Comparison of ENCODE assay signal across 8 mouse cellular contexts in the genomic region with DNA sequence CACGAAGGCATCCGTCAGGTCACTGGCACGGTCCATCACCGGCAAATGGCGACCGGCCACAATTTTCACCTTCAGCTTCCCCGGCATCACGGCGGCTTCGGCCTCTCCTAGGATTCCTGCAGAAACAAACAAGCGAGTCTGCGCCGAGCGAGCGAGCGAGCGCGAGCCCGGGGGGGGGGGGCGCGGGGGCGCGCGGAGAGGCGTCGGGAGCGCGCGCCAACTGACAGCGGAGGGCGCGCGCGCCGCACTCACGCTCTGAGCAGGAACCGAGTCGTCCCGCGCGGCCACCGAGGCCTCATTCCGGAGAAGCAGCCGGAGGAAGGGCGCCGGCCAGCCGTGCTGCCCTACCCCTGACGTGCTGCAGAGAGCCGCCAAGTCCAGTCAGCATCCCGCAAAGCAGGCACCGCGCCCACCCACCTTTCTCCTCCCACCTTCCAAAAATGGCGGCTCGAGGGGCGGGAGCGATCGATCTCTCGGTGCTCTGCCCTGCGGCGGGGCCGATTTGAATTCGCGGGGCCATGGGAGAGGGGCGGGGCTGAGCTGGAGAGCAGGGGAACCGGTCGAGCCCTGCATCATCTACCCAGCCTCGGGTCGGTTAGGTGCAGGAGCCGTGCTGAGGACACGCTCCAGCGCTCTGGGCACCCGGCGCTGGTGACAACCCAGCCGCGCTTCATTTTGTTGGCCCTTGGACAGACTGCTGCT. TPM values are rescaled to one million over a fixed set of nuclear protein-coding genes. Genes with fewer than 3 reads are reported as not detected.
DNase-seq lines count a peak whose midpoint lies in the region; ATAC-seq and TF ChIP-seq lines count a peak whose summit lies in the region.

A gene (minus strand): TSS at position 461 of the 702 bp plus-strand sequence.

- ATAC-seq in common myeloid progenitor, adult 5-6 weeks (replicated peaks; ENCODE audit: low read depth, poor library complexity, severe bottlenecking): peak; percentile 95
- peak; percentile 97 for ATAC-seq in hindbrain, postnatal 0 days

- intact Hi-C loops in gastrocnemius, adult 2 months (cut with DNase I): loop anchor here (2.0 kb wide), 1 partner anchor 67 kb away; a partner anchor contains a TSS

- H3K4me1 ChIP-seq in hindbrain, postnatal 0 days (ENCODE audit: insufficient read depth, low read length): peaks cover 5% of the 10 kb centered on the region
- peaks cover 53% of the 10 kb centered on the region for H3K4me1 ChIP-seq in megakaryocyte, embryonic 14.5 days

- no peaks in the 10 kb centered on the region for H3K9me3 ChIP-seq in hindbrain, postnatal 0 days (ENCODE audit: low read length)
- no peaks in the 10 kb centered on the region; the same call in 1 of the 2 replicates for H3K9me3 ChIP-seq in megakaryocyte, embryonic 14.5 days

- no peaks in the 10 kb centered on the region for H3K36me3 ChIP-seq in hindbrain, postnatal 0 days (ENCODE audit: insufficient read depth, low read length)
- H3K36me3 ChIP-seq in megakaryocyte, embryonic 14.5 days (replicated peaks; ENCODE audit: low read length): peaks cover 33% of the 10 kb centered on the region

- H3K27ac ChIP-seq in gastrocnemius, adult 2 months: peak within 1 kb of the TSS; percentile 95
- peak within 1 kb of the TSS; percentile 92 for H3K27ac ChIP-seq in hindbrain, postnatal 0 days

- peak; percentile 99 for DNase-seq in ZHBTc4 (ENCODE audit: low read depth, low spot score)
- peak; percentile 99 for DNase-seq in gastrocnemius, adult 2 months
- peak; percentile 98 for DNase-seq in hindbrain, postnatal 0 days (ENCODE audit: low spot score)
- DNase-seq in left cerebral cortex, adult 8-10 months (ENCODE audit: low spot score in 2 of 2): peak; percentile 93 to 94
- DNase-seq in right cerebral cortex, postnatal 10 days (ENCODE audit: low spot score in 2 of 2): peak; percentile 97 to 98
- DNase-seq in urinary bladder, postnatal 25 days (ENCODE audit: low spot score): peak; percentile 94

- TF ChIP-seq CTCF in gastrocnemius, adult 2 months (IDR thresholded peaks at IDR 0.05): no peak
- no peak for TF ChIP-seq CTCF in hindbrain, postnatal 0 days (IDR thresholded peaks at IDR 0.05; ENCODE audit: low read depth)

- H3K9ac ChIP-seq in hindbrain, postnatal 0 days (replicated peaks; ENCODE audit: low read length): peak within 1 kb of the TSS; percentile 91

- peak within 1 kb of the TSS; percentile 89 for H3K4me3 ChIP-seq in gastrocnemius, adult 2 months
- H3K4me3 ChIP-seq in hindbrain, postnatal 0 days (ENCODE audit: low read length): peak within 1 kb of the TSS; percentile 94
- peak within 1 kb of the TSS; percentile 100 for H3K4me3 ChIP-seq in megakaryocyte, embryonic 14.5 days (replicated peaks)

- under 1% methylated on average over 70 of the region's 75 CpGs for WGBS in hindbrain, postnatal 0 days

- peak within 1 kb of the TSS; percentile 83 for H3K4me2 ChIP-seq in hindbrain, postnatal 0 days (ENCODE audit: low read depth, low read length)

- H3K27me3 ChIP-seq in hindbrain, postnatal 0 days (ENCODE audit: insufficient read depth, low read length): no peaks in the 10 kb centered on the region
- no peaks in the 10 kb centered on the region for H3K27me3 ChIP-seq in megakaryocyte, embryonic 14.5 days (replicated peaks)

RNA-seq across cellular contexts. Expression of the gene that starts here (rescaled TPM):
- total RNA-seq in common myeloid progenitor, adult 5-6 weeks (2017): 33.8 and 38.7 TPM in 2 replicates
- 10 to 100 TPM in 1 of 2 experiments, 1 to 10 TPM in 1; 6.9 to 11.9 TPM for total RNA-seq in gastrocnemius, adult 2 months (2021)
- total RNA-seq in hindbrain, postnatal 0 days (2014; rRNA removed): 32.0 and 38.2 TPM in 2 replicates
- polyA plus RNA-seq in hindbrain, postnatal 0 days (2015; fragmentation: Nextera tagmentation; extraction: Ambion mirVana): 24.4 and 26.7 TPM in 2 replicates
- 10 to 100 TPM; 91.6 to 96.6 (median 95.4) TPM for total RNA-seq in left cerebral cortex, adult 8-10 months (2022)
- 5.2 and 6.7 TPM in 2 replicates for polyA plus RNA-seq in megakaryocyte, embryonic 14.5 days (2012; ENCODE audit: insufficient read depth, low replicate concordance)

Comparison
In these comparisons a context has a peak if more than half of its experiments do, and no peak if none do; other contexts are left out.
1. Peak in every context shown above with its lines: DNase-seq, ATAC-seq, H3K4me3 ChIP-seq and H3K27ac ChIP-seq.